In the genomic region with DNA sequence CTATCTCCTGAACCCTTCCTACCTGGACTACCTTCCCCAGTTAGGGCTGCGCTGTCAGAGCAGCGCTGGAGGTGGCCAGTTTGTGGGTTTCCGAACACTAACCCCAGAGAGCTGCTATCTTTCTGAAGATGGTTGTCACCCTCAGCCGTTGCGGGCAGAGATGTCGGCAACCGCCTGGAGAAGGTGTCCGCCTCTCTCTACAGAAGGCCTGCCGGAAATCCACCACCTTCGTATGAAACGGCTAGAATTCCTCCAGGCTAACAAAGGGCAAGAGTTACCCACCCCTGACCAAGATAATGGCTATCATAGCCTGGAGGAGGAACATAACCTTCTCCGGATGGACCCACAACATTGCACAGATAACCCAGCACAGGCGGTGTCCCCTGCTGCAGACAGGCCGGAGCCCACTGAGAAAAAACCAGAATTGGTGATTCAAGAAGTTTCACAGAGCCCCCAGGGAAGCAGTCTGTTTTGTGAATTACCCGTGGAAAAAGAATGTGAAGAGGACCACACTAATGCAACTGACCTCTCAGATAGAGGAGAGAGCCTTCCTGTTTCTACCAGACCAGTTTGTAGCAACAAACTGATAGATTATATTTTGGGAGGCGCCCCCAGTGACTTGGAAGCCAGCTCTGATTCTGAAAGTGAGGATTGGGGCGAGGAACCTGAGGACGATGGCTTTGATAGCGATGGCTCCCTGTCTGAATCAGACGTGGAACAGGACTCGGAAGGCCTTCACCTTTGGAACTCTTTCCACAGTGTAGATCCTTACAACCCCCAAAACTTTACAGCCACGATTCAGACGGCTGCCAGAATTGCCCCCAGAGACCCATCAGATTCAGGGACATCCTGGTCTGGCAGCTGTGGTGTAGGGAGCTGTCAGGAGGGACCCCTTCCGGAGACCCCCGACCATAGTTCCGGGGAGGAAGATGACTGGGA, we compare ENCODE assay signal across 8 mouse cellular contexts. TPM values are rescaled to one million over a fixed set of nuclear protein-coding genes. Genes with fewer than 3 reads are reported as not detected.
DNase-seq lines count a peak whose midpoint lies in the region; ATAC-seq and TF ChIP-seq lines count a peak whose summit lies in the region.

No protein-coding gene starts in this region.

- no peaks in the 10 kb centered on the region for H3K27me3 ChIP-seq in MEL (ENCODE audit: control insufficient read depth in 1 of 2, insufficient read depth in 2 of 2, low read length in 2 of 2)
- no peaks in the 10 kb centered on the region for H3K27me3 ChIP-seq in heart, adult 2 months (ENCODE audit: control insufficient read depth, insufficient read depth, low read length)
- no peaks in the 10 kb centered on the region for H3K27me3 ChIP-seq in limb, embryonic 12.5 days

- H3K4me1 ChIP-seq in MEL (ENCODE audit: control insufficient read depth in 1 of 2, insufficient read depth in 2 of 2, low read length in 2 of 2), result peaks cover 4 to 10% of the 10 kb centered on the region in 2 experiments; a peak in 3 of 4 replicates
- peaks cover 5% of the 10 kb centered on the region for H3K4me1 ChIP-seq in heart, adult 2 months (ENCODE audit: control insufficient read depth, insufficient read depth, low read length)
- H3K4me1 ChIP-seq in limb, embryonic 12.5 days (replicated peaks), result peaks cover 50% of the 10 kb centered on the region
- H3K4me1 ChIP-seq in olfactory bulb, adult 2 months (ENCODE audit: control insufficient read depth, insufficient read depth, low read length), result peaks cover 8% of the 10 kb centered on the region; the same call in 1 of the 2 replicates

- peak overlapping the region; percentile 100 for H3K4me2 ChIP-seq in limb, embryonic 12.5 days

- peak overlapping the region; percentile 97 for H3K9ac ChIP-seq in MEL (ENCODE audit: control insufficient read depth, low read depth, low read length, poor library complexity, severe bottlenecking)
- peak overlapping the region; percentile 93 for H3K9ac ChIP-seq in heart, adult 2 months (ENCODE audit: low read depth, low read length)
- H3K9ac ChIP-seq in limb, embryonic 12.5 days (replicated peaks), result peak overlapping the region; percentile 95

- peak; percentile 93 for DNase-seq in heart, adult 11 months
- DNase-seq in heart, adult 8-10 months (ENCODE audit: low spot score), result no peak
- peak; percentile 56 for DNase-seq in MEL (ENCODE audit: low read depth, low spot score)
- DNase-seq in heart, adult 2 months, result peak; percentile 18 to 38
- DNase-seq in urinary bladder, adult 2 months (ENCODE audit: low spot score), result no peak
- no peak for DNase-seq in gastrocnemius, adult 8-10 months (ENCODE audit: low spot score in 2 of 2)

- TF ChIP-seq POLR2A in MEL (IDR thresholded peaks at IDR 0.05; ENCODE audit: control insufficient read depth in 1 of 2, insufficient read depth in 1 of 2, low read depth in 1 of 2, low read length in 2 of 2, poor library complexity in 1 of 2), result peak in 1 of 2 experiments; percentile 20; a peak in 1 of 4 replicates
- no peak for TF ChIP-seq POLR2A in heart, adult 2 months (IDR thresholded peaks at IDR 0.05; ENCODE audit: insufficient read depth, low read depth, low read length)
- no peak for TF ChIP-seq POLR2A in olfactory bulb, adult 2 months (IDR thresholded peaks at IDR 0.05; ENCODE audit: insufficient read depth, low read depth, low read length)

- peaks cover 67% of the 10 kb centered on the region for H3K79me2 ChIP-seq in MEL (ENCODE audit: control insufficient read depth, insufficient read depth, low read length, poor library complexity)
- peaks cover 6% of the 10 kb centered on the region for H3K79me2 ChIP-seq in heart, adult 2 months (replicated peaks; ENCODE audit: control insufficient read depth, insufficient read depth, low read length)

- H3K9me3 ChIP-seq in MEL (replicated peaks; ENCODE audit: insufficient read depth, low read length), result no peaks in the 10 kb centered on the region
- no peaks in the 10 kb centered on the region for H3K9me3 ChIP-seq in limb, embryonic 12.5 days

- intact Hi-C loops in heart, adult 2 months (cut with DNase I), result loop anchor here (5.0 kb wide), 2 partner anchors 290 to 785 kb away; partner anchors contain the start of gene Sox13

- H3K27ac ChIP-seq in MEL (ENCODE audit: control insufficient read depth, low read depth, low read length), result peak overlapping the region; percentile 79
- peak overlapping the region; percentile 98 for H3K27ac ChIP-seq in heart, adult 2 months
- H3K27ac ChIP-seq in limb, embryonic 12.5 days, result peak overlapping the region; percentile 98
- 0 out of 2 replicates have a peak overlapping the region, but pooled peaks have one; percentile 91 for H3K27ac ChIP-seq in olfactory bulb, adult 2 months (ENCODE audit: insufficient read depth, low read depth, low read length)

- ATAC-seq in limb, embryonic 12.5 days (ENCODE audit: insufficient number of reproducible peaks, insufficient read depth, low FRiP score, low TSS enrichment, low read depth), result no peak

- TF ChIP-seq RAD21 in MEL (IDR thresholded peaks at IDR 0.05; ENCODE audit: low read depth, low read length), result no peak

- H3K4me3 ChIP-seq in MEL (ENCODE audit: control insufficient read depth in 1 of 2, insufficient read depth in 1 of 2, low read depth in 2 of 2, low read length in 2 of 2), result peak overlapping the region; percentile 84 to 94
- H3K4me3 ChIP-seq in heart, adult 2 months, result peak overlapping the region; percentile 90
- H3K4me3 ChIP-seq in limb, embryonic 12.5 days (replicated peaks), result peak overlapping the region; percentile 95
- H3K4me3 ChIP-seq in olfactory bulb, adult 2 months (ENCODE audit: insufficient read depth, low read depth, low read length), result peak overlapping the region; percentile 89

- WGBS in heart, adult 2 months, result 2% methylated on average over 26 of the region's 26 CpGs
- WGBS in limb, embryonic 12.5 days, result 12% methylated on average over 26 of the region's 26 CpGs
- WGBS in olfactory bulb, adult 2 months, result 4% methylated on average over 26 of the region's 26 CpGs

- TF ChIP-seq EP300 in MEL (IDR thresholded peaks at IDR 0.05; ENCODE audit: low read depth in 1 of 2, low read length in 2 of 2), result peak; percentile 12 to 47; a peak in 1 of 4 replicates
- no peak for TF ChIP-seq EP300 in heart, adult 2 months (IDR thresholded peaks at IDR 0.05; ENCODE audit: insufficient read depth, low read depth, low read length)

- no peak for TF ChIP-seq CTCF in MEL (IDR thresholded peaks at IDR 0.05 in 2 of 3, conservative IDR thresholded peaks at IDR 0.05 in 1 of 3; ENCODE audit: control insufficient read depth in 1 of 3, insufficient read depth in 1 of 3, low read depth in 2 of 3, low read length in 3 of 3, poor library complexity in 1 of 3, severe bottlenecking in 1 of 3)
- no peak for TF ChIP-seq CTCF in heart, adult 2 months (IDR thresholded peaks at IDR 0.05)
- TF ChIP-seq CTCF in olfactory bulb, adult 2 months (IDR thresholded peaks at IDR 0.05; ENCODE audit: insufficient read depth, low read depth, low read length), result no peak

- H3K36me3 ChIP-seq in MEL (ENCODE audit: control insufficient read depth in 1 of 2, insufficient read depth in 2 of 2, low read length in 2 of 2), result peaks cover 20 to 25% of the 10 kb centered on the region in 2 experiments
- H3K36me3 ChIP-seq in heart, adult 2 months (ENCODE audit: control insufficient read depth, insufficient read depth, low read length), result peaks cover 20% of the 10 kb centered on the region
- H3K36me3 ChIP-seq in limb, embryonic 12.5 days, result peaks cover 25% of the 10 kb centered on the region

TF ChIP-seq in MEL, 35 proteins besides CTCF, POLR2A, EP300 and RAD21 (continues in another document):
- no peak for TF ChIP-seq NRF1 (IDR thresholded peaks at IDR 0.05; ENCODE audit: insufficient read depth, low read depth, low read length, poor library complexity, severe bottlenecking)
- peak; percentile 37; the same call in 1 of the 2 replicates for TF ChIP-seq GATA1 (IDR thresholded peaks at IDR 0.05; ENCODE audit: low read depth, low read length)
- TF ChIP-seq BHLHE40 (IDR thresholded peaks at IDR 0.05; ENCODE audit: borderline replicate concordance, low read depth, low read length), result no peak
- no peak for TF ChIP-seq MAX (IDR thresholded peaks at IDR 0.05; ENCODE audit: low read length)
- TF ChIP-seq RCOR1 (IDR thresholded peaks at IDR 0.05; ENCODE audit: low read depth, low read length), result no peak
- TF ChIP-seq CHD2 (IDR thresholded peaks at IDR 0.05; ENCODE audit: low read length), result no peak
- 0 out of 2 replicates have a peak, but pooled peaks have one; percentile 12 for TF ChIP-seq SMC3 (IDR thresholded peaks at IDR 0.05; ENCODE audit: low read depth, low read length)
- TF ChIP-seq MYB (IDR thresholded peaks at IDR 0.05; ENCODE audit: low read depth, low read length), result peak; percentile 40; the same call in 1 of the 2 replicates
- peak; percentile 37; the same call in 1 of the 2 replicates for TF ChIP-seq MAZ (IDR thresholded peaks at IDR 0.05; ENCODE audit: low read depth, low read length)
- TF ChIP-seq KAT2A (conservative IDR thresholded peaks at IDR 0.05; ENCODE audit: low read depth, low read length), result no peak
- peak; percentile 34 for TF ChIP-seq MXI1 (IDR thresholded peaks at IDR 0.05; ENCODE audit: low read depth, low read length)

RNA-seq across cellular contexts. Expression of gene Ppp1r15b, which starts 1.7 kb away (rescaled TPM):
- total RNA-seq in heart, adult 8-10 months (2022), result 10 to 100 TPM; 20.8 to 24.3 (median 21.7) TPM
- 53.1 and 60.9 TPM in 2 replicates for total RNA-seq in MEL (2012; rRNA removed)
- 10 to 100 TPM in 1 of 2 experiments, not detected in 1; 56.3 TPM for polyA plus RNA-seq in MEL (2012; ENCODE audit: insufficient read depth in 1 of 2, insufficient read length in 2 of 2, low read depth in 1 of 2, low replicate concordance in 2 of 2, missing spikeins in 1 of 2)
- total RNA-seq in heart, adult 2 months (2021), result 10 to 100 TPM; 21.5 to 22.8 TPM
- 8.6 and 12.8 TPM in 2 replicates for polyA plus RNA-seq in heart, adult 2 months (2012; rRNA removed)
- 41.9 and 46.9 TPM in 2 replicates for polyA plus RNA-seq in limb, embryonic 12.5 days (2016; fragmentation: Nextera tagmentation; extraction: Ambion mirVana)
- polyA plus RNA-seq in olfactory bulb, adult 2 months (2012; ENCODE audit: insufficient read depth, insufficient read length, low replicate concordance, missing spikeins), result not detected in 2 replicates
- polyA plus RNA-seq in urinary bladder, adult 2 months (2012; rRNA removed), result 30.5 and 30.9 TPM in 2 replicates
- 10 to 100 TPM; 14.8 to 18.2 (median 16.3) TPM for total RNA-seq in gastrocnemius, adult 8-10 months (2022)

RNA-seq across cellular contexts. Expression of gene Plekha6, which starts 31.4 kb away (rescaled TPM):
- 10 to 100 TPM; 55.8 to 74.3 (median 66.5) TPM for total RNA-seq in heart, adult 8-10 months (2022)
- 11.8 and 14.5 TPM in 2 replicates for total RNA-seq in MEL (2012; rRNA removed)
- 10 to 100 TPM in 1 of 2 experiments, not detected in 1; 28.5 TPM for polyA plus RNA-seq in MEL (2012; ENCODE audit: insufficient read depth in 1 of 2, insufficient read length in 2 of 2, low read depth in 1 of 2, low replicate concordance in 2 of 2, missing spikeins in 1 of 2)
- total RNA-seq in heart, adult 2 months (2021), result 10 to 100 TPM; 51.0 to 67.5 TPM
- 55.2 and 81.4 TPM in 2 replicates for polyA plus RNA-seq in heart, adult 2 months (2012; rRNA removed)
- 1.6 and 2.5 TPM in 2 replicates for polyA plus RNA-seq in limb, embryonic 12.5 days (2016; fragmentation: Nextera tagmentation; extraction: Ambion mirVana)
- not detected in 2 replicates for polyA plus RNA-seq in olfactory bulb, adult 2 months (2012; ENCODE audit: insufficient read depth, insufficient read length, low replicate concordance, missing spikeins)
- polyA plus RNA-seq in urinary bladder, adult 2 months (2012; rRNA removed), result 81.1 and 94.9 TPM in 2 replicates
- 10 to 100 TPM in 3 of 4 experiments, 1 to 10 TPM in 1; 6.6 to 15.1 (median 11.8) TPM for total RNA-seq in gastrocnemius, adult 8-10 months (2022)

Comparison
In these comparisons a context has a peak if more than half of its experiments do, and no peak if none do; other contexts are left out.
1. DNase-seq: peak in heart, adult 11 months (single experiment), MEL (single experiment) and heart, adult 2 months (2 of 2); none in heart, adult 8-10 months (single experiment), urinary bladder, adult 2 months (single experiment) and gastrocnemius, adult 8-10 months (0 of 2).
2. Peak in every context shown above with its lines, with median percentiles within 50 percentile points of each other: H3K27ac ChIP-seq, H3K4me3 ChIP-seq and H3K9ac ChIP-seq.